Mouse (Mus musculus): ENCODE data around the gene Pde11a. TPM values are rescaled to one million over a fixed set of nuclear protein-coding genes. Genes with fewer than 3 reads are reported as not detected.

The Pde11a gene
- polyA plus RNA-seq, 1 experiment, result 0.30 TPM

- Histone ChIP-seq H3K27ac (ENCODE audit: insufficient read depth, low read depth, low read length) (no peak overlapping the region), H3K27me3 (ENCODE audit: control insufficient read depth, insufficient read depth, low read length) (no peaks in the 10 kb centered on the region), H3K36me3 (ENCODE audit: control insufficient read depth, insufficient read depth, low read length) (no peaks in the 10 kb centered on the region), H3K4me3 (ENCODE audit: low read depth, low read length) (no peak overlapping the region), H3K4me1 (ENCODE audit: control insufficient read depth, insufficient read depth, insufficient read length, low read length) (no peaks in the 10 kb centered on the region)
- WGBS, result 72% methylated on average over 6 of the region's 6 CpGs
- no peak for TF ChIP-seq CTCF (IDR thresholded peaks at IDR 0.05; ENCODE audit: extremely low read depth, insufficient read length, insufficient replicate concordance, low read depth, low read length)
- TF ChIP-seq POLR2A (IDR thresholded peaks at IDR 0.05; ENCODE audit: low read depth, low read length), result no peak
Observed at GRCm38 (mm10) chr2:76347839-76348238, 9.3 kb upstream of the Pde11a start.

- no peak overlapping the region for H3K27ac ChIP-seq (ENCODE audit: insufficient read depth, low read depth, low read length)
- no peaks in the 10 kb centered on the region for H3K36me3 ChIP-seq (ENCODE audit: control insufficient read depth, insufficient read depth, low read length)
- no peak overlapping the region for H3K4me3 ChIP-seq (ENCODE audit: low read depth, low read length)
- TF ChIP-seq CTCF (IDR thresholded peaks at IDR 0.05; ENCODE audit: extremely low read depth, insufficient read length, insufficient replicate concordance, low read depth, low read length) (no peak), POLR2A (IDR thresholded peaks at IDR 0.05; ENCODE audit: low read depth, low read length) (no peak)
- peaks cover 6% of the 10 kb centered on the region; the same call in 1 of the 2 replicates for H3K4me1 ChIP-seq (ENCODE audit: control insufficient read depth, insufficient read depth, insufficient read length, low read length)
- WGBS, result 88% methylated on average over 9 of the region's 9 CpGs
- H3K27me3 ChIP-seq (ENCODE audit: control insufficient read depth, insufficient read depth, low read length), result no peaks in the 10 kb centered on the region
Observed at GRCm38 (mm10) chr2:76342146-76342545, 3.6 kb upstream of the Pde11a start.

- Histone ChIP-seq H3K36me3 (ENCODE audit: control insufficient read depth, insufficient read depth, low read length) (no peaks in the 10 kb centered on the region), H3K4me3 (ENCODE audit: low read depth, low read length) (no peak overlapping the region), H3K4me1 (ENCODE audit: control insufficient read depth, insufficient read depth, insufficient read length, low read length) (peaks cover 6% of the 10 kb centered on the region; the same call in 1 of the 2 replicates), H3K27me3 (ENCODE audit: control insufficient read depth, insufficient read depth, low read length) (no peaks in the 10 kb centered on the region), H3K27ac (ENCODE audit: insufficient read depth, low read depth, low read length) (no peak overlapping the region)
- WGBS, result 80% methylated on average over 5 of the region's 5 CpGs
- TF ChIP-seq POLR2A (IDR thresholded peaks at IDR 0.05; ENCODE audit: low read depth, low read length), result no peak
- TF ChIP-seq CTCF (IDR thresholded peaks at IDR 0.05; ENCODE audit: extremely low read depth, insufficient read length, insufficient replicate concordance, low read depth, low read length), result no peak
Observed at GRCm38 (mm10) chr2:76334596-76334995, 4.0 kb downstream of the Pde11a start.

- TF ChIP-seq POLR2A (IDR thresholded peaks at IDR 0.05; ENCODE audit: low read depth, low read length) (no peak), CTCF (IDR thresholded peaks at IDR 0.05; ENCODE audit: extremely low read depth, insufficient read length, insufficient replicate concordance, low read depth, low read length) (no peak)
- 52% methylated on average over 11 of the region's 11 CpGs for whole genome bisulfite sequencing
- Histone ChIP-seq H3K4me3 (ENCODE audit: low read depth, low read length) (no peak overlapping the region), H3K36me3 (ENCODE audit: control insufficient read depth, insufficient read depth, low read length) (no peaks in the 10 kb centered on the region), H3K4me1 (ENCODE audit: control insufficient read depth, insufficient read depth, insufficient read length, low read length) (no peaks in the 10 kb centered on the region), H3K27me3 (ENCODE audit: control insufficient read depth, insufficient read depth, low read length) (no peaks in the 10 kb centered on the region), H3K27ac (ENCODE audit: insufficient read depth, low read depth, low read length) (no peak overlapping the region)
Observed at GRCm38 (mm10) chr2:76332161-76332805, 6.3 kb downstream of the Pde11a start.

- no peak overlapping the region for H3K4me3 ChIP-seq (ENCODE audit: low read depth, low read length)
- 88% methylated on average over 5 of the region's 5 CpGs for WGBS
- TF ChIP-seq CTCF (IDR thresholded peaks at IDR 0.05; ENCODE audit: extremely low read depth, insufficient read length, insufficient replicate concordance, low read depth, low read length) (no peak), POLR2A (IDR thresholded peaks at IDR 0.05; ENCODE audit: low read depth, low read length) (no peak)
Observed at GRCm38 (mm10) chr2:76330081-76330480, 8.5 kb downstream of the Pde11a start.

GRCm38 (mm10) chr2:76326161-76326560 lies 12.4 kb downstream of the Pde11a start:
- H3K4me3 ChIP-seq (ENCODE audit: low read depth, low read length), result no peak overlapping the region
- no peaks in the 10 kb centered on the region for H3K27me3 ChIP-seq (ENCODE audit: control insufficient read depth, insufficient read depth, low read length)
- no peak for TF ChIP-seq POLR2A (IDR thresholded peaks at IDR 0.05; ENCODE audit: low read depth, low read length)
- no peak for TF ChIP-seq CTCF (IDR thresholded peaks at IDR 0.05; ENCODE audit: extremely low read depth, insufficient read length, insufficient replicate concordance, low read depth, low read length)
- H3K4me1 ChIP-seq (ENCODE audit: control insufficient read depth, insufficient read depth, insufficient read length, low read length), result no peaks in the 10 kb centered on the region
- 89% methylated on average over 3 of the region's 3 CpGs for WGBS
- H3K36me3 ChIP-seq (ENCODE audit: control insufficient read depth, insufficient read depth, low read length), result no peaks in the 10 kb centered on the region
- H3K27ac ChIP-seq (ENCODE audit: insufficient read depth, low read depth, low read length), result no peak overlapping the region

More at GRCm38 (mm10) chr2:76330081-76330480, 8.5 kb downstream of the Pde11a start:
- H3K4me1 ChIP-seq (ENCODE audit: control insufficient read depth, insufficient read depth, insufficient read length, low read length), result no peaks in the 10 kb centered on the region
- no peak overlapping the region for H3K27ac ChIP-seq (ENCODE audit: insufficient read depth, low read depth, low read length)
- no peaks in the 10 kb centered on the region for H3K27me3 ChIP-seq (ENCODE audit: control insufficient read depth, insufficient read depth, low read length)
- H3K36me3 ChIP-seq (ENCODE audit: control insufficient read depth, insufficient read depth, low read length), result no peaks in the 10 kb centered on the region

GRCm38 (mm10) chr2:76324463-76324862 lies 14.1 kb downstream of the Pde11a start:
- H3K27me3 ChIP-seq (ENCODE audit: control insufficient read depth, insufficient read depth, low read length), result no peaks in the 10 kb centered on the region
- TF ChIP-seq CTCF (IDR thresholded peaks at IDR 0.05; ENCODE audit: extremely low read depth, insufficient read length, insufficient replicate concordance, low read depth, low read length) (no peak), POLR2A (IDR thresholded peaks at IDR 0.05; ENCODE audit: low read depth, low read length) (no peak)
- H3K36me3 ChIP-seq (ENCODE audit: control insufficient read depth, insufficient read depth, low read length), result no peaks in the 10 kb centered on the region
- H3K27ac ChIP-seq (ENCODE audit: insufficient read depth, low read depth, low read length), result no peak overlapping the region
- H3K4me3 ChIP-seq (ENCODE audit: low read depth, low read length), result no peak overlapping the region
- 90% methylated on average over 5 of the region's 5 CpGs for WGBS
- no peaks in the 10 kb centered on the region for H3K4me1 ChIP-seq (ENCODE audit: control insufficient read depth, insufficient read depth, insufficient read length, low read length)

Measured in small intestine, adult 2 months (tissue).